Mouse (Mus musculus): Measurements from ENCODE around the gene Susd1. TPM values are rescaled to one million over a fixed set of nuclear protein-coding genes. Genes with fewer than 3 reads are reported as not detected.

Gene Susd1
- total RNA-seq, 2 experiments from 2014 or later, result 9.9 to 10.3 TPM

- TF ChIP-seq CTCF (conservative IDR thresholded peaks at IDR 0.05), result no peak
- peak overlapping the region; percentile 75 for H3K27ac ChIP-seq
Measured at GRCm38 (mm10) chr4:59422025-59422783, 16.2 kb downstream of the Susd1 start.

GRCm38 (mm10) chr4:59421369-59421746 is 17.1 kb downstream of the Susd1 start:
- no peak for DNase-seq (ENCODE audit: low spot score in 2 of 2)
- TF ChIP-seq CTCF (conservative IDR thresholded peaks at IDR 0.05), result no peak
- H3K4me3 ChIP-seq, result no peak overlapping the region
- no peak overlapping the region; the same call in 1 of the 2 replicates for H3K27ac ChIP-seq

More at GRCm38 (mm10) chr4:59422025-59422783, 16.2 kb downstream of the Susd1 start:
- DNase-seq (ENCODE audit: low spot score in 2 of 2), result peak; percentile 13 to 16
- no peak overlapping the region for H3K4me3 ChIP-seq

- no peak for DNase-seq (ENCODE audit: low spot score in 2 of 2)
- no peak overlapping the region for H3K27ac ChIP-seq
- H3K4me3 ChIP-seq, result no peak overlapping the region
- no peak for TF ChIP-seq CTCF (conservative IDR thresholded peaks at IDR 0.05)
Measured at GRCm38 (mm10) chr4:59420695-59421368, 17.6 kb downstream of the Susd1 start.

- Histone ChIP-seq H3K27ac (no peak overlapping the region), H3K4me3 (no peak overlapping the region)
- TF ChIP-seq CTCF (conservative IDR thresholded peaks at IDR 0.05), result no peak
- no peak for DNase-seq (ENCODE audit: low spot score in 2 of 2)
Measured at GRCm38 (mm10) chr4:59419211-59419610, 19.2 kb downstream of the Susd1 start.

GRCm38 (mm10) chr4:59413428-59413827 is 25.0 kb downstream of the Susd1 start:
- Histone ChIP-seq H3K27ac (no peak overlapping the region), H3K4me3 (no peak overlapping the region)
- no peak for DNase-seq (ENCODE audit: low spot score in 2 of 2)
- TF ChIP-seq CTCF (conservative IDR thresholded peaks at IDR 0.05), result no peak

- no peak for TF ChIP-seq CTCF (conservative IDR thresholded peaks at IDR 0.05)
- Histone ChIP-seq H3K27ac (no peak overlapping the region), H3K4me3 (no peak overlapping the region)
- no peak for DNase-seq (ENCODE audit: low spot score in 2 of 2)
Measured at GRCm38 (mm10) chr4:59411153-59411552, 27.3 kb downstream of the Susd1 start.

- TF ChIP-seq CTCF (conservative IDR thresholded peaks at IDR 0.05), result no peak
- no peak overlapping the region for H3K27ac ChIP-seq
- H3K4me3 ChIP-seq, result no peak overlapping the region
- DNase-seq (ENCODE audit: low spot score in 2 of 2), result no peak
Measured at GRCm38 (mm10) chr4:59407766-59408165, 30.7 kb downstream of the Susd1 start.

GRCm38 (mm10) chr4:59404375-59404774 is 34.1 kb downstream of the Susd1 start:
- no peak overlapping the region for H3K4me3 ChIP-seq
- DNase-seq (ENCODE audit: low spot score in 2 of 2), result peak; percentile 20 to 46
- H3K27ac ChIP-seq, result peak overlapping the region; percentile 53; the same call in 1 of the 2 replicates
- TF ChIP-seq CTCF (conservative IDR thresholded peaks at IDR 0.05), result no peak

GRCm38 (mm10) chr4:59400931-59401330 is 37.5 kb downstream of the Susd1 start:
- H3K4me3 ChIP-seq, result no peak overlapping the region
- no peak for DNase-seq (ENCODE audit: low spot score in 2 of 2)
- H3K27ac ChIP-seq, result no peak overlapping the region
- TF ChIP-seq CTCF (conservative IDR thresholded peaks at IDR 0.05), result no peak

- no peak overlapping the region for H3K27ac ChIP-seq
- DNase-seq (ENCODE audit: low spot score in 2 of 2), result no peak
- TF ChIP-seq CTCF (conservative IDR thresholded peaks at IDR 0.05), result no peak
- H3K4me3 ChIP-seq, result no peak overlapping the region
Measured at GRCm38 (mm10) chr4:59399343-59399742, 39.1 kb downstream of the Susd1 start.

GRCm38 (mm10) chr4:59395528-59395927 is 42.9 kb downstream of the Susd1 start:
- Histone ChIP-seq H3K27ac (no peak overlapping the region), H3K4me3 (no peak overlapping the region)
- no peak for TF ChIP-seq CTCF (conservative IDR thresholded peaks at IDR 0.05)
- no peak for DNase-seq (ENCODE audit: low spot score in 2 of 2)

GRCm38 (mm10) chr4:59394155-59394554 is 44.3 kb downstream of the Susd1 start:
- Histone ChIP-seq H3K4me3 (no peak overlapping the region), H3K27ac (no peak overlapping the region)
- TF ChIP-seq CTCF (conservative IDR thresholded peaks at IDR 0.05), result no peak
- no peak for DNase-seq (ENCODE audit: low spot score in 2 of 2)

- peak; percentile 41 for TF ChIP-seq CTCF (conservative IDR thresholded peaks at IDR 0.05)
- Histone ChIP-seq H3K4me3 (peak overlapping the region; percentile 31), H3K27ac (peak overlapping the region; percentile 93)
- peak; percentile 34 to 41 for DNase-seq (ENCODE audit: low spot score in 2 of 2)
Measured at GRCm38 (mm10) chr4:59388447-59389030, 49.9 kb downstream of the Susd1 start.

Data from layer of hippocampus, adult 2 months (tissue).